Mouse (Mus musculus): ENCODE measurements at regions not wholly inside any gene's neighbourhood (a gene's known extent, or its start where the extent isn't known, plus 50 kb on each side); places are given as distances from the start of the nearest gene placed in this dataset.

DNA sequence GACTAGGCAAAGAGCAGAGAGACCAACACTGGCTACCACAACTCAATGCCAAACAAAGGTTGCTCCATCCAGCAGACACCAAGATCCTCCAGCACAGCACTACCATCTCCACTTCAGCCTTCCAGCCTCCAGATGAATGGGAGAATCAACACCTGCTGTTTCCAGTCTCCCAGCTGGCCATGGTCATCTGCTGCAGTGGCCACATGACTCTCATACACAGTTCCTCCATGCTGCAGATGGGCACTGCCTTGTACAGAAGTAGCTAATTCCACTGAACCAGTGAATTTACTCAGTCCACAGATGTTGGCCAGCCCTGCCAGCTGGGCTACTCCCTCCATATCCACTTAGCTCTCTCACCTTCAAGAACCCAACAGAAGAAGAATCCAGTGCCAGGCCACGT, 63.0 kb upstream of the Vstm5 start:
- DNase-seq: no peak

DNA sequence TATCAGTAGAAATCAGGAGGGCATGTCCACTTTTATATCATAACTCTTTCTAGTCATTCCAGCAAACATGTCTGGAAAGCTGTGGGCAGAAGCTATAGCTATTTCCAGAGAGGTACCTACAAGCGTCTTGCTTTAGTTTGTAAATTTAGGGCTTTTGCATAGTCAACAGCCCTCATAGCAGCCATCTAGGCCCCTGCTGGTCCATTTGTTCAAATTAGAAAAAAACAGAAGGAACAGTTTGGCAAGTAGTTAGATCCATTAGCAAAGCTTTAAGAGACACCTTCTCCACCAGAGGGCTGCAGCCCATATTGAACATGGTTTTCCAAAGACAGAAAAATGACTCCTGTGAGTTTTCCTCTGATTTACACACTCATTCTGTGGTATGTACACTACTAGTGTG, 63.4 kb upstream of the Vstm5 start:
- DNase-seq: no peak

DNA sequence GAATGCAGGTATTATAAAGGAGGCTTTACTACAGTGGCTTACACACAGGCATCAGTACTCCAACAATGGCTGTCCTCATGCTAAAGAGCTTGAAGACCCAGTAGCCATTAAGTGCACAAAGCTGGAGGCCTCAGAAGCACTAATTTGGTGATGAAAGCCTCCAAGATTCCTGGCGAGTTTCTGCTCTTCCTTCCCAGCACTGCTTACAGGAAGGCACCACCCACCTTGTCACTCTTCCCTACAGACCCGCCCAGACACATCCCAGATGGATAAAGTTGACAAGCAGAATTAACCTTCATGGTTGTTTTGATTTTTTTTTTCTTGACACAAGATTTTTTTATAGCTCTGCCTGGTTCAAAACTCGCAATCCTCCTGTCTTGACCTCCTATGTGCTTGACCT, 59.0 kb upstream of the Hephl1 start:
- peak; percentile 3 for DNase-seq

DNA sequence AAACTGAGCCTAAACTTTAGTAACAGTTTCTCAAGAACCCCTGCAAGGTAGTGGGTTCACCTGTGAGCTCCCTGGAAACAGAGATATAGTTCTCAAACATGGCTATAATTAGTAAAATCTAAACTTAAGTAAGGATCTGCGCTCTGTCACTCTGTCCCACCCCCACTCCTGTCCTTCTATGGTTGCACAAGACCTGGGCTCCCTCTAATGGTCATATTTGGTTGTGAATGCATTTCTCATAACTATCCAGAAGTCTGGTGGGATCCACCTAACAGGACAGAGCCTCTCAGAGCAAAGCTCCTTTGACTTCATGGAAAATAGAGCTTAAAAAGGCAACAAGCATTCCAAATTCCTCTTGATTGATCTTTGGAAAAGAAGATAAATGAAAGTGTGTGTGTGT, 57.8 kb upstream of the Hephl1 start:
- peak; percentile 33 for DNase-seq

DNA sequence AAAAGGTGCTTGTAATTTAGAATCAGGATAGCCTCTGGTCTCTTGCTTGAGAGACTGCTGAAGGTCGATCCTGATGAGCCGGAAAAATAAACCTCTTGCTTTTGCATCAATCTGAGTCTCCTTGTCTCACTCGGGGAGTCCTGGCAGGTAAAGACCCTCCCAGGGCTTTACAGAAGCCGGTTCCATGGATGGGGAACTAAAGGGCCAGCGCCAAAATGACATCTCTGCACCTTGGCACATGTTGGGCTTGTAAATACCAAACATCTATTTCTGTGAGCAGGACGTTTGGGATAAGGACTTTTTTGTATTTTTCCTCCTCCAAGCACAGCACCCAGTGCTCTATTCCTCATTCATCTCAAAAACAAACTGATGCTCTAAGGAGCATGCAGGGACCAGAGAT, 57.1 kb upstream of the Hephl1 start:
- no peak for DNase-seq

DNA sequence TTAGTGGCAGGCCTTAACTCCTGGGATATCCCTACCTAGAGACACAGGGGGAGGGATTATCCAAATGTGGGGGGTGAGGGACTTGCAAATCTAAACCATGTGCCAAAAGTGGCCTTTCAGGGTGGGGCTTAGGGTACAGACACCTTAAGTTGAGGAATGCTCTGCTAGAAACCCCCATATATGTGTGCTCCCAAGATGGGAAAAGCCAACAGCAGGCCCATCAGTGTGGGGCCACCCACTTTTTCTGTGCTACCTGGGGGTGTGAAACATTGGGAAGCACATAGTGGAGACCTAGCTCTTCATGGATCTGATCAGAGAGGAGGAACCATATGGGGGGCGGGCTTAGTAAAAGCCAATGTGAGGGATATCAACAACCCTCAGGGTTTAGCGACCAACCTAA, 55.0 kb upstream of the Hephl1 start:
- DNase-seq: no peak

DNA sequence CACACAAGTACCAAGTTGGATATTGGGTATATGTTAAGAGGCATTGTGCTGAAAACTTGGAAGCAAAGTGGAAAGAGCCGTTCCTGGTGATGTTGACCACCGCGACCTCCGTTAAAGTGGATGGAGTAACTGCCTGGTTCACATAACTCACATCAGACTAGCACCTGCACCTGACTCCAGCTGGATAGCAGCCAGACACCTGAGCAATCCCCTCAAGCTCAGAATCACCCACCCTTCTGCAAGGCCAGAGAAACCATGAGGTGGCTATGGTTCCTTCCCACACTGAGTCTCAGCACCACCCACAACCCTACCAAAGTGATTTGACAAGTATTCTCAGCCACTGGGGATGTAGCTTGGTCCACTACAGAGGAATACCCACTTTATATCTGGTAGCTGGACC, 54.6 kb upstream of the Hephl1 start:
- DNase-seq: no peak
